Mouse (Mus musculus): ENCODE results near the gene Mpp2.

- TF ChIP-seq CTCF (IDR thresholded peaks at IDR 0.05) (no peak), EP300 (IDR thresholded peaks at IDR 0.05) (no peak)
Observed at GRCm38 (mm10) chr11:102082322-102082721, 6.0 kb downstream of the Mpp2 start.

Data from lung, postnatal 0 days (tissue).